Mouse (Mus musculus) layer of hippocampus, adult 11-12 months (tissue): ENCODE data around the gene Suox.
A peak's percentile ranks its signal among the peaks of the same experiment; 100 is the strongest.
"Not testable (repeated sequence)": the region's sequence is repeated elsewhere in the genome, so short reads cannot be mapped to it uniquely, and the experiment has no call there.

Experiments
- DNase-seq: peaks from one replicate; pipeline ENCODE4 v3.0.0; 2022; ENCODE audit warnings: low spot score

Suox gene

DNA sequence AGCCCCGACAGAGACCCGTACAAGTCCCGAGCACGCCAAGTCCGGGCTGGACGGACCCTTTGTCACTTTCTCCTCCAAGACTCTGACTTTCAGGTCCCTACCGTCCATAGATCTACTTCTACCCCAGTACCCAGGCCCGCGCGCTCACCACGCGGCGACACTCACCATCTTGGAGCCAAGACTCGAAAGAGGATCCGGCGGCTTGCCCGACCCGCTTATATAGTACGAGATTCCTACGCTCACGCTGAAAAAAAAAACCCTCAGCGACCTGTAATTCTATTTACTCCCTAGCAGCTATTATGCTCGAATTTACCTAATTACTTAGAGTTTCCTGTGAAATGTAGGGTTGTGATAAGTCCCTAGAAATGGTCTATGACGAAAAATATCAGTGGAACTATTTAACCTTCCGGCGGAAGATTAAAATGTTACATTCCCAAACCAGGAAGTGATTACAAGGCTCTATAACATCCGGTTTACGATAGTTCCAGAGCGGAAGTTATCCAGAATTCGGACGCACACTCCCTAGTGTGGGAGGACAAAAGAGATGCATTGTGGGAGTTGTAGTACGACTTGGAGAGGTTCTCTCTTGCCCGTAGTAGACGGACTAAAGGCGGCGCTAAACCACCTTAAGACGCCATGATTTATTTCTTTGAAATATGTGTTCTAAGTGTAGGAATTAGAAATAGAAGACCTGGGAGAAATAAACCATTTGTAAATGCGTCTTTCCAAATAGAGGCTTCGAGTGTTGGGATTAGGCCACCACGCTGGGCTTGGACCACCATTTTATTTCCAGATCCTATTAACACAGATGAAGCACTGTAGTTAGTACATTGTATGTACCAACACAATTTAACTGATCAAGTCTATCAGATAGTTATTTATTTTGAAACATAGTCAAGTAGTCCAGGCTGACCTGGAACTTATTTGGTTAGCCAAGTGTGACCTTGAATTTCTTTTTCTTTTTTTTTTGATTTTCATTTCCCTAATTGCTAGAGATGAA lies 47.3 kb downstream of the Suox start, which contains the start of gene Rps26:
TSS of gene Rps26 (minus strand) at position 437 of the 1,000 bp plus-strand sequence.
- DNase-seq, result peak; percentile 95

DNA sequence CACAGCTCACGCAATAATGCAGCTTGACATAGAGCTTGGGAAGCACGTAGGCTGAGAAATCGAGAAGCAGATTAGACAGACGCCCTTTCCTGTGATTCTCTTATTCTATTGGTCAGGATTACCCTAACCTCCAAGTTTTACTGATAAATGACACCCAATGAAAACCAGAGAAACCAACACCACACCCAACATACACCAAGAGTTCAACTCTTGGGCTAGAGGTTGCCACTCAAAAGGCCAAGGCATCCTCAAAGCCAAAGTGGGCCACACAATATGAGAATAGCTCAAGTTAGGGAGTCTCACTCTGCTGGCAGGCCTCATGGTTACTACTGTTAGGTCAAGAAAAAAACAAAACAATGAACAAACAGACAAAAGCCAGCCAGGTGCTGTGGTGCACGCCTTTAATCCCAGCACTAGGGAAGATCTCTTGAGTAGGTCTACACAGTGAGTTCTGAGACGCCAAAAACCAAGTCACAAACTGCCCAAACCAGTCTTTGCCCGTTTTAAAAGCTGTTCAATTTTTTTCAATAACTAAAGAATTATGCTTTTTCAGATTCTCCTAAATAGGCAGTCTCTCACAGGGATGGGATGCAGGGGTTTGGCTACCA lies 48.5 kb downstream of the Suox start:
- no peak for DNase-seq

DNA sequence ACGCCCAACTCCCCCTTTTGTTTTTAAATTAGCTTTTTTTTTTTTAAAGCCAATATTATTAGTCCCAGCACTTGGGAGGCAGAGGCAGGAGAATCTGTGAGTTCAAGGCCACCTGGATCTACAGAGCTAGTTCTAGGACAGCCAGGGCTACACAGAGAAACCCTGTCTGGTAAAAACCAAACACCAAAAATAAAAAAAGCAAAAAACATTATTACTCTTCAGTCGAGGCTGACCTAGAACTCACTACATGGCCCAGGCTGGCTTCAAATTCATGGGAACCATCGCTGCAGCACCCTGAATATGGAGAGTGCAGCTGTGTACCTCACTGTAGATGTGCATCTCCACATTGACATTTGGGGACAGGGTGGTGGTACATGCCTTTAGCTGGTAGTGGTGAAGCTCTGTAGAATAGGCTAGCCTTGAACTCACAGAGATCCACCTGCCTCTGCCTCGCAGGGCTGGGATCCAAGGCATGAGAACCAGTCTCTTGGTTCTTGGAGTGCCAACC lies 50.7 kb downstream of the Suox start:
- DNase-seq, result not testable (repeated sequence)

DNA sequence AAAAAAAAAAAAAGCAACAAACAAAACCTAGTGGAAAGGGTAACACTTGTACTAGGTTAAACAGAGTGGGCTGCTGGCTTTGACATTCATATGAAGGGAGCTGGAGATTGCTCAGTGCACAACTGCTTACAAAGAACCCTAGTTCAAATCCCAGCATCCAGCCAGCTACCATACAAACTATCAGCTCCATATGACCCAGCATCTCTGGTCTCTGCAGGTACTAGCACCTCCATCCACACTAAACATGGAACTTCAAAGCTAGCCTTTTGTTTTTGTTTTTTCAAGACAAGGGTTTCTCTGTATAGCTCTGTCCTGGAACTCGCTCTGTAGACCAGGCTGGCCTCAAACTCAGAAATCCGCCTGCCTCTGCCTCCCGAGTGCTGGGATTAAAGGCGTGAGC lies 51.2 kb downstream of the Suox start:
- no peak for DNase-seq

DNA sequence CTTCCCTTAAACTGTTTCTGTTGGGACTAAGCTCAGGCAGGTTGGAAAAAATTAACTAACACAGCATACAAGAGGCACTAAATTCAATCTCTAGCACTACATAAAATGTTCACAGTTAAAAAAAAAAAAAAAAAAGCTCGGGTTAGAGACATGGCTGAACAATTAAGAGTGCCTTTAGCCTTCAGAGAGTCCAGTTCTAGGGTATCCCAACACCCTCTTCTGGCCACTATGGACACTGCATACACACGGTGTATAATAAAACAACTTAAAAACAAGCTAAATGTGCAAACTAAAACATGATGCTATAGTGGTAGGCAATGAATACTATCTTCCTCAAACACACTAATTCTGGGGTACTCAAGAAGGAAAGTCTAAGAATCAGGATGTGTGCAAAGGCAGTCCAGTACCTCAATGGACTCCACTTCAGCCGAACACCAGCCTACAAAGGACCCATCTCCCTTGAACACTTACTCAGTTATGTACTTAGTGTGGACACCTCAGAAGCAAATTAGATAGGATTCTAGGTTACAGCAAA lies 51.8 kb downstream of the Suox start:
- DNase-seq, result no peak

DNA sequence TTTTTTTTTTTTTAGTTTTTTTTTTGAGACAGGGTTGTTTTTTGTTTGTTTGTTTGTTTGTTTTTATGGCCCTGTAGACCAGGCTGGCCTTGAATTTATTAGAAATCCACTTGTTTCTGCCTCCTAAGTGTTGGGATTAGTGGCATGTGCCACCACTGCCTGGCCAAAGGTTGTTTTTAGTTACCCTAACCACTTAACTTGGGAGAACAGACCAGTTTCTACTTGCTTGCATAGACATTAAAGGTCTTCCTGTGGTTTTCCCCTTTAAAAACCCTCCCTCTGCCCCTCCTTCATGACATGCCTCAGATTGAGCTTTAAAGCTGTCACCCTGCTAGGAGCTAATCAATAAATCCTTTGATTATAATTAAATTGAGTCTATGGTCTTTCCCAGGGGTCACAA lies 53.6 kb downstream of the Suox start:
- DNase-seq, result no peak
